Mouse (Mus musculus) kidney, postnatal 25 days (tissue): ENCODE data around the gene Agfg1.

Experiments
- DNase-seq, 2 experiments: peaks; one replicate each; pipeline ENCODE4 v3.0.0; 2021; ENCODE audit warnings: mixed read lengths in 2 of 2

The Agfg1 gene

GRCm38 (mm10) chr1:82839296-82839613 lies at the start of gene Agfg1:
Agfg1 (plus strand) TSS chr1:82839483.
- peak; percentile 93 to 94 for DNase-seq

- no peak for DNase-seq
These were observed 48.2 kb upstream of the Agfg1 start for GRCm38 (mm10) chr1:82791105-82791504.

DNA sequence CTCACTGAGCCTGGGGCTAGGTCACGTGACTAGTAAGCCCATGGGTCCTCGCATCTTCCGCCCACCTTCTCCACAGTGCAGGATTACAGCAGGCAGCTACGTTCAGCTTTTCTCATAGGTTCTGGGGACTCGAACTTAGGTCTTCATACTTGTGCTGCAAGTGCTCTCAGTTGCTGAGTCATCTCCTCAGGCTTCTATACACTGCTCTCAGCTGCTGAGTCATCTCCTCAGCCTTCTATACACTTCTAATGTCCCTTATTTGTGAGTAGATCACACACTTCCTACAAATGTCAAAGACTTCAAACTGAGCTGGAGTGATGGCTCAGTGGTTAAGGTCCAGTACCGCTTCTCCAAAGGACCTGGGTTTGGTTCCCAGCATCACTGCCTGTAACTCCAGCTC lies 47.0 kb upstream of the Agfg1 start:
- DNase-seq = no peak

GRCm38 (mm10) chr1:82793110-82793509 lies 46.2 kb upstream of the Agfg1 start:
- no peak for DNase-seq

DNA sequence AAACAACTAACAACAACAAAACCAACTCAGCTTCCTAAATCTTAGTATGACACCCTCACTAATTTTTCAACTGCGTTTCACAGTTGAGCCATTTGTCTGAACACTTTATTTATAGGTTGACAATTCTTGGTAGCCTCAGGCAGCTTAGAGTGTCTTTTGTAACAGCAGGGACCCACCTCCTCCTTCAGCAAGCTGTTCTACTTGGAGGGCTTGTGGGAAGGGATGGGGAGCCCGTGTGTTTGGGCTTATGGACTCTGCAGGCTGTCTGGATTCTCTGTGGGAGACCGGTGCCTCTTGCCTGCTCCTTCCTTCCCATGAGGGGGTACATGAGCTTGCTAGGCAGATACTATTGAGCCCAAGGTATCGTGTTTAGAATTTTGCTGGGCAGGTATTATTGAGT lies 45.3 kb upstream of the Agfg1 start:
- no peak for DNase-seq

DNA sequence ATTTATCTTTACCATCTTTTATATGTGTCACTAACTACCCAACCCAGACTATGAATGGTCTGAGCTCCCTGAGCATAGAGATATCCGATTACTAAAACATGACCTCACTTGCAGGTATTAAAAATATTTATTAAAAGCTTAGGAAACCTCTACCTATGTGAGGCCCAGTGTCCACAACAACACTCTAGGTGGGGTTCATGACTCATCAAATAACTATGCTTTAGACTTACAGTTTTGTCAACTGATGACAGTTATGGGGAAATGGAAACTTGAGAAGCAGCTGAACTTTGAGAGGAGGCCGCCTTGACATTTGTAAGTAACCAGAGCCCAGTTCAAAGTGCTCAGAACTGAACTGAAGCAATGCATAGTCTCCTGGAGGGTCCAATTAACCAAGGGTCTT lies 44.1 kb upstream of the Agfg1 start:
- DNase-seq = no peak

- DNase-seq = no peak
These were observed 43.4 kb upstream of the Agfg1 start for GRCm38 (mm10) chr1:82795702-82796443.

DNA sequence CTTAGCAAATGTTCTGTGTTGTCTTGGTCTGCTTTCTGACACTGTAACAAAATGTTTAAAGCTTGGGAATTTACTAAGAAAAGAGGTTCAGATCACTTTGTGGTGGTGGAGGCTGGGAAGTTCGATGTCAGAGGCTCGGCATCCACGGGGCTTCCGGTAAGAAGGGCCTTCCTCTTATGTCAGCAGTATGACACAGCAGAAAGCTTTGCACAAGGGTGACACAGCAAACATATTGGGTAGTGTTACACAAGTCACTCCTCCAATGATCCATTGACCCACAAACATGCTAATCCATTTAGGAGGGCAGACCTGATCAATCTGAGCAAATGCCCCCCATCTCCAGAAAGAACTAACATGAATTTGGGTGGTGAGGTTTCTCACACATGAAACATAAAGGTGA lies 42.2 kb upstream of the Agfg1 start:
- DNase-seq = no peak

DNA sequence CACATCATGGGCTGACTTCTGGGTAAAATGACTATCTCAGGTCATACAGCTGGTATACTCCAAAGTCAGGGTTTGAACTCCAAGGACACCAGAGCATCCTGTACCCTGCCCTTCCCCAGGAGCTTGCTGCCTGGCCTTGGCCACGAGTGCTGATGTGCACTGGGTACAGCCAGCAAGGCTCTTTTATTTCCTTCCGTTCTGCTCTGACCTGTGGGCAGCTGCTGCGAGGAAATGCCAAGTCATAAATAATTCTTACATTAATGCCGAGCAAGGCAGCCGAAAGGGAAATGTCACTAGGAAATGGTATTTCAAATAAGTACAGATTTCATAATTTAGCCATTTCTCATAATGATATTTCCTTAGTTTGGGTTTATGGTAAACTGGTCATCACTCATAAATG lies 41.0 kb upstream of the Agfg1 start:
- peak; percentile 16 to 60 for DNase-seq

- no peak for DNase-seq
These were observed 40.4 kb upstream of the Agfg1 start for GRCm38 (mm10) chr1:82798922-82799321.

GRCm38 (mm10) chr1:82801105-82801783 lies 38.0 kb upstream of the Agfg1 start:
- no peak for DNase-seq

- peak in 1 of 2 experiments; percentile 22 for DNase-seq
These were observed 35.7 kb upstream of the Agfg1 start for GRCm38 (mm10) chr1:82803608-82804007.

DNA sequence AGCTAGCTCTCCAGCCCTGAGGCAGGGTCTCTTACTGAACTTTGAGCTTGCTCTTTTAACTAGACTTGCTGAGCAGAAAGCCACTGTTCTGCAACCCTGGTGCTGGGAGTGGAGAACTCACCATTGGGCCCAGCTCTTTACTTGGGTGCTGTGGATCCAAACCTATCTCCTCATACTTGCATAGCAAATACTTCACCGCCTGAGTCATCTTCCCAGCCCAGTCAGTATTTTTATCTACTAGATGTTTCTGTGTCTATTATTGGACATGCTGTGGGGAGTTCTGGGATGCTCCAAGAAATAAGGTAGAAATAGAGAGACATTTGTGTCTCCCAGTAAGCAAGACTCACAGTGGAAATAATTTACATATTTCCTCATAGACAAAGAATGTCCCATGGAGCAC lies 35.2 kb upstream of the Agfg1 start:
- no peak for DNase-seq

DNA sequence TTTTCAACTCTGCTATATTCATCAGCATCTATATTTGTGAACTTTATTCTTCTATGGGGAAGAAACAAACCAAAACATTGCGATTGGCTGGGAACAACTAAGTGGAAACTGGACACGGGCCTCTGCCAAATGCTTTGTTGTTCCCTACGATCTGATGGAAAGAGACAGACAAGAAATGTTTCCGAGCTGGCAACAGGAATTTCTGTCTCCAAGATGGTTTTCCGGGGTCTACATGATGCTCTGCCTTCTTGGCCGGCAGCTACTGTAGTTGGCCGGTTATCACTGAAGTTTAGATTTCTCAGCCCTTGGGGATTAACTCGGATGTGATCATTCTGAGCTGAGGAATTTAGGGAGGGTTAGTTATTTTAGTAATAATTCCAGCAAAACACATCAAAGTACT lies 32.9 kb upstream of the Agfg1 start:
- DNase-seq = no peak

DNA sequence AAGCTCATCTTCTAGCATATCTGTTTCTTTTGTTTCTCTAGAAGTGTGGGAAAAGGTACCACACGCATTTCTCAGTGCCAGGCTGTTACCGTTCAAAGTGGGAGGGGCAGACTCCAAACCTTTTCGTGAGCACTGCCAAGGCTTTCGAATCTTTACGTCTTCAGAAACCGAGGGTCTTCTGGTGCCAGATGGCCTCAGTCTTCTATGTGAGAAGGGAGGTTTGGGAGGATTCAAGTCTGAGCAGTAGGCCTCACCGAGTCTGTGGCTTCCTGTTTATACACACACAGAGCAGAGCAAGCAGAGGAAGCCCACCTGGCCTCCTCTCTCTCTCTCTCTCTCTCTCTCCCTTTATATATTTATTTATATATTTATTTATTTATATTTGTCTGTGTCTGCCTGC lies 32.1 kb upstream of the Agfg1 start:
- no peak for DNase-seq

GRCm38 (mm10) chr1:82808564-82808963 lies 30.7 kb upstream of the Agfg1 start:
- DNase-seq = no peak

DNA sequence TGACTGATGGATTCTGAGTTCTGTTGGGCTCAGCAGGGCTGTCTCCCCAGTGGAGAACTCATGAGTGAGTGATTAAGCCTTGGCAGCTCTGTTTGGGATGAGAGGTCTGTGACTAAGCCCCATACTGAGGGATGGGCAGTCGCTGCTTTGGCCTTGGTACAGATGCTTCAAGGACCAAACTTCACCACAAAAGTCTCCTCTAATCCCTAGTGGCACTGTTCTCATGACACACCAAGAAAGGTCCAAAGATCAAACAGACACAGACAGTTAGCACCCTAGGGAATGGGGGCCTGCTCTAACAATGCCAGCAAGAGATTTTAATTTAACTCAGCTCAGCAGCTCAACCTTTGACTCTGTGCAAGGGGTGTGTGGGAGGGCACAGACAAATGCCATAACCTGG lies 27.5 kb upstream of the Agfg1 start:
- peak; percentile 56 to 80 for DNase-seq

DNA sequence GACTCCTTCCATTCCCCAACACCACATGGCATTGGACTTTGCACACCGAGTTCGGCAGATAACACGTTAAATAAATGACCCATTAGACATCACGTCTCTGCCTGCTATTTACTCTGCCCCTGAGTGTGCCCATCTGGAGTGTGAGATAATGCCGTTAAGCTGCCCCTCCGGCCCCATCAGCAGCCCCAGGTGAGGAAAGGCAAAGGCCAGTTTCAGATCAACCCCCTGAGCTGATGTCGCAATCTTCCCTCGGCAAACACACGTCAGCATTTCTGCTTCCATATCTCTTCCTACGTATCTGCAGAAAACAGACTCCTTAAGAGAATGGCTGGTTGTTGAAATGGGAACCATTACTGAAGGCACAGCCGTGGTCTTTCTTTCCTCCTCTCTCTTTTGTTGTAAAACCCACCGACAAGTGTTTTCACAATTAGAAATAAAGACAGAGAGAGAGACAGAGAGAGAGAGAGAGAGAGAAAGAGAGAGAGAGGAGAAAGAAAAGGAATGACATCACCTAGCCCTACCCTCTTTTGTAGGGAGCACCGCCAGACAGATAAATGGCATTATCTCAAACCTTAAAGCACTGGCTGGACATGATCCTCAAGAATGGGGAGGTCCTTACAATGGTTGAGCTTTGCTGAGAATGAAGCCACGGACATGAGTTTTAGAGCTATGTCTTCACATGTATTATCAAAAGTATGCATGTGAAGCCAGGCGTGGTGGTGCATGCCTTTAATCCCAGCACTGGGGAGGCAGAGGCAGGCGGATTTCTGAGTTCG lies 23.2 kb upstream of the Agfg1 start:
- DNase-seq = peak; percentile 27 to 60

DNA sequence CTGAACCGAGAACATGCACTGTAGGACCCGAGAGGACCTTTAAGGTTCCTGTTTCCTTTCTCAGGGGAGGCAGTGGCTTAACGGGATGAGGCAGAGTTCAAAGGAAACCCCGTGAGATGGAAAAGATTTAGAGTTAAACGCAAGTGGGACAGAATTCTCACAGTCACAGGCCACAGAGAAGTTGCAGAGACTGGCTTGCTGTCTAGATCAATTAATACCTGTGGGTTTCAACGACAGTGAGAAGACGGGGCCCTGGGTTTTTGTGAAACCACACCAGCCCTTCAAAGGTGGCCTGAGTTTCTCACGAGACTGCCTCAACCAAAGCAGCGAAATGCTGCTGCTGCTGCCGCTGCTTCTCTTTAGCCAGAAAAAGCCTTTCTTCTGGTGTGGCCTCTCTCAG lies 19.9 kb upstream of the Agfg1 start:
- DNase-seq = no peak

DNA sequence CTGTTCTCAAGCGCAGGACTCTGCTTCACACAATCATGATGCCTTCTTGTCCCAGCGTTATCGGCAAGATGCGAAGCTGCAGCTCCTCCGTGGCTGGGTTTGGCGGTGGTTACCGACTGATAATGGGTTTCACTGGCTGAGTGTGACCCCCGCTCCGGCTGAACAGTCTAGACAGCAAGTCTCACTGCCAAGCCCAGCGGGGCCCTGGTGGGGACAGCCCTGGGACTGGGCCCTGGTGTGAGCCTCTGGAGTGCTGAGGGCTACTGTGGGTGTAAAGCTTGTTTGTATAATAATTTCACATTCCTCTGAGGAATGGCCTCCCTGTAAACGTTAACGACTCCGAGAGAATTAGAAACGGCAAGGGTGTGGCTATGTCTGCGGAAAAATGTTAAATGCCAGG lies 19.1 kb upstream of the Agfg1 start:
- no peak for DNase-seq

- DNase-seq = no peak
These were observed 18.6 kb upstream of the Agfg1 start for GRCm38 (mm10) chr1:82820626-82821186.

- DNase-seq = no peak
These were observed 17.4 kb upstream of the Agfg1 start for GRCm38 (mm10) chr1:82821846-82822245.

GRCm38 (mm10) chr1:82824147-82824546 lies 15.1 kb upstream of the Agfg1 start:
- no peak for DNase-seq

- DNase-seq = no peak
These were observed 14.0 kb upstream of the Agfg1 start for GRCm38 (mm10) chr1:82825256-82825655.
